Mouse (Mus musculus): ENCODE results near the gene Hoxd12. TPM values are rescaled to one million over a fixed set of nuclear protein-coding genes. Genes with fewer than 3 reads are reported as not detected.

Gene Hoxd12
- polyA plus RNA-seq, 1 experiment from 2014 or later, result 0.12 TPM

- Histone ChIP-seq H3K9me3 (ENCODE audit: control insufficient read depth) (no peaks in the 10 kb centered on the region), H3K27ac (ENCODE audit: low read depth, low read length) (no peak overlapping the region), H3K4me2 (replicated peaks; ENCODE audit: low read depth) (no peak overlapping the region), H3K36me3 (ENCODE audit: control insufficient read depth, insufficient read depth) (no peaks in the 10 kb centered on the region), H3K4me3 (ENCODE audit: low read depth, low read length) (no peak overlapping the region), H3K4me1 (replicated peaks; ENCODE audit: control insufficient read depth, insufficient read depth, low read length) (no peaks in the 10 kb centered on the region), H3K9ac (ENCODE audit: low read depth, low read length) (no peak overlapping the region), H3K27me3 (replicated peaks; ENCODE audit: control insufficient read depth, insufficient read depth, low read length) (peaks cover 94% of the 10 kb centered on the region)
- WGBS, result 22% methylated on average over 5 of the region's 5 CpGs
- ATAC-seq, result no peak
- no peak for TF ChIP-seq CTCF (IDR thresholded peaks at IDR 0.05; ENCODE audit: low read depth)
These were observed 34.9 kb downstream of the Hoxd12 start for GRCm38 (mm10) chr2:74709465-74710419.

DNA sequence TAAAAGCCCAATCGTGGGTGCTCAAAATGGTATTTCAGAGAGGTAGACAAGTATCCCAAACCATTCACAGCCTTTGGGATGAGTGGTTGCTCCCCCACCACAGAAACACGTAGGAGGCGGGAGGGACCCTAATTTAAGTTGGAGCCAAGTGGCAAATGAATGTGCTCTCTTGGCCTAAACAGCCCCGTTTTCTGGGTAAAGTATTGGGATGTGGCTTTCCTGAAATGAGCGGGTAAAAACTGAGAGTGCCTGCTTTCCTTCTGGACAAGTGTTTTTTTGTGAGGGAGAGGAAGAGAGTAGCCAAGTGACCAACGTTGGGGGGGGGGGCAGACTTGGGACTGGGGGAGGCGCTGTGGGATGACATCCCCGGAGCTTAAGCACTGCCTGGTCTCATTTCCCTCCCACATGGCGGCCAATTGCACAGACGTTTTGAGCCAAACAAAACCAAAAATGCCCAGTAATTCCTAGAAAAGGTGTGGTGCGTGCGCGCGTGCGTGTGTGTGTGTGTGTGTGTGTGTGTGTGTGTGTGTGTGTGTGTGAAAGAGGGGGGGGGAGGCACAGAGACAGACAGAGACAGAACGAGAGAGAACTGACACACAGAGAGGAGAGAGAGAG, 36.2 kb downstream of the Hoxd12 start:
- H3K27me3 ChIP-seq (replicated peaks; ENCODE audit: control insufficient read depth, insufficient read depth, low read length), result peaks cover 94% of the 10 kb centered on the region
- no peaks in the 10 kb centered on the region for H3K4me1 ChIP-seq (replicated peaks; ENCODE audit: control insufficient read depth, insufficient read depth, low read length)
- peak overlapping the region; percentile 65 for H3K4me3 ChIP-seq (ENCODE audit: low read depth, low read length)
- no peak overlapping the region for H3K9ac ChIP-seq (ENCODE audit: low read depth, low read length)
- H3K27ac ChIP-seq (ENCODE audit: low read depth, low read length), result no peak overlapping the region
- H3K9me3 ChIP-seq (ENCODE audit: control insufficient read depth), result no peaks in the 10 kb centered on the region
- no peak for TF ChIP-seq CTCF (IDR thresholded peaks at IDR 0.05; ENCODE audit: low read depth)
- WGBS, result 4% methylated on average over 16 of the region's 16 CpGs
- H3K36me3 ChIP-seq (ENCODE audit: control insufficient read depth, insufficient read depth), result no peaks in the 10 kb centered on the region
- no peak for ATAC-seq
- peak overlapping the region; percentile 70 for H3K4me2 ChIP-seq (replicated peaks; ENCODE audit: low read depth)

- Histone ChIP-seq H3K4me1 (replicated peaks; ENCODE audit: control insufficient read depth, insufficient read depth, low read length) (no peaks in the 10 kb centered on the region), H3K4me3 (ENCODE audit: low read depth, low read length) (peak within 1 kb of the TSS; percentile 65), H3K27me3 (replicated peaks; ENCODE audit: control insufficient read depth, insufficient read depth, low read length) (peaks cover 88% of the 10 kb centered on the region), H3K27ac (ENCODE audit: low read depth, low read length) (peak within 1 kb of the TSS; percentile 66), H3K9ac (ENCODE audit: low read depth, low read length) (peak within 1 kb of the TSS; percentile 70), H3K4me2 (replicated peaks; ENCODE audit: low read depth) (peak within 1 kb of the TSS; percentile 70), H3K36me3 (ENCODE audit: control insufficient read depth, insufficient read depth) (no peaks in the 10 kb centered on the region), H3K9me3 (ENCODE audit: control insufficient read depth) (no peaks in the 10 kb centered on the region)
- ATAC-seq, result peak; percentile 39
- TF ChIP-seq CTCF (IDR thresholded peaks at IDR 0.05; ENCODE audit: low read depth), result no peak
- WGBS, result under 1% methylated on average over 65 of the region's 65 CpGs
These were observed 37.2 kb downstream of the Hoxd12 start, which contains the start of the genes Hoxd3 and Hoxd4 for GRCm38 (mm10) chr2:74711721-74712621. Gene Hoxd3 (plus strand): TSS chr2:74711927. Gene Hoxd4 (plus strand): TSS chr2:74711929.

DNA sequence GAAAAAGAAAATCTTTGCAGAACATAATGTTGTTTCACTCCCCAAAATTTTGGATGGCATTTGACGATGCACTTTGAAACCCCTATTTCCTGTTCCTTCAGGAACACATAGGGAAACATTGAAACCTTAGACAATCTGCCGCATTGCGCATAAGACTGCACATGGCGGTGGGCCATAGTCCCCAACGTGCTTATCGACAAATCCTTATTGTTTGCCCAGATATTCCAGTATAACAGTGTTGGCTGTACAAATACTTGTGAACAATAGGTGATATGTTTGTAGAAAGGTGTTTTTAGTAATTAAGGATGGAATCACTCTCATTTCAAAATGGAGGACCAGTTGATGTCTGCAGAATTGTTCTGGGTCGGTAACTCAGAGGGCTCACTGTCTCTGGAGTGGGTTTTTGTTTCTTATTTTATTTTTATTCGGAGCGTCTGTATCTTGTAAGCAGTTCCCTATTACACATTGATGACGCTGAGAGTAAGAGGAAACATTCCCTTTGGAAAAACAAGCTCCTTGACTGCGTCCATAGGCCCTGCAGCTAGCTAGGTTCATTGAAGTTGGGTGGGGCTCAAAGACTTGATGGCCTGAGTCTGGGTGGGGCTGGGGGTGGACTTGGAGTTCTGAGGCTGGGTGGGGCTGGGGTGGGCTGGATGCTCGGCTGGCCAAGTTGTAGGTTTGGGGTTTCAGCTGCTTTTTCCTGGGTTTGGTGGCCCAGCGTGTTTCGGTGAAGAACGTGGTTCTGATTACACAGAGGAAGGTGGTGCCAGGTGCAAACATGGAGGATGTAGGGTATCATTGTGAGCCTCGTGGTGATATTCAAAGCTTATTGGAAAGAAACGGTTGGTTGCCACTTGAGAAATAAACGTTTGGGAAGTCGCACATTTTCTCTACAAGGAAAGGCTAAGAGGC, 38.7 kb downstream of the Hoxd12 start:
- H3K27ac ChIP-seq (ENCODE audit: low read depth, low read length), result no peak overlapping the region
- no peak for TF ChIP-seq CTCF (IDR thresholded peaks at IDR 0.05; ENCODE audit: low read depth)
- H3K9me3 ChIP-seq (ENCODE audit: control insufficient read depth), result no peaks in the 10 kb centered on the region
- 20% methylated on average over 19 of the region's 19 CpGs for WGBS
- H3K4me3 ChIP-seq (ENCODE audit: low read depth, low read length), result peak overlapping the region; percentile 65
- no peaks in the 10 kb centered on the region for H3K36me3 ChIP-seq (ENCODE audit: control insufficient read depth, insufficient read depth)
- no peak overlapping the region for H3K9ac ChIP-seq (ENCODE audit: low read depth, low read length)
- H3K4me1 ChIP-seq (replicated peaks; ENCODE audit: control insufficient read depth, insufficient read depth, low read length), result no peaks in the 10 kb centered on the region
- ATAC-seq, result no peak
- H3K4me2 ChIP-seq (replicated peaks; ENCODE audit: low read depth), result peak overlapping the region; percentile 70
- peaks cover 76% of the 10 kb centered on the region for H3K27me3 ChIP-seq (replicated peaks; ENCODE audit: control insufficient read depth, insufficient read depth, low read length)

DNA sequence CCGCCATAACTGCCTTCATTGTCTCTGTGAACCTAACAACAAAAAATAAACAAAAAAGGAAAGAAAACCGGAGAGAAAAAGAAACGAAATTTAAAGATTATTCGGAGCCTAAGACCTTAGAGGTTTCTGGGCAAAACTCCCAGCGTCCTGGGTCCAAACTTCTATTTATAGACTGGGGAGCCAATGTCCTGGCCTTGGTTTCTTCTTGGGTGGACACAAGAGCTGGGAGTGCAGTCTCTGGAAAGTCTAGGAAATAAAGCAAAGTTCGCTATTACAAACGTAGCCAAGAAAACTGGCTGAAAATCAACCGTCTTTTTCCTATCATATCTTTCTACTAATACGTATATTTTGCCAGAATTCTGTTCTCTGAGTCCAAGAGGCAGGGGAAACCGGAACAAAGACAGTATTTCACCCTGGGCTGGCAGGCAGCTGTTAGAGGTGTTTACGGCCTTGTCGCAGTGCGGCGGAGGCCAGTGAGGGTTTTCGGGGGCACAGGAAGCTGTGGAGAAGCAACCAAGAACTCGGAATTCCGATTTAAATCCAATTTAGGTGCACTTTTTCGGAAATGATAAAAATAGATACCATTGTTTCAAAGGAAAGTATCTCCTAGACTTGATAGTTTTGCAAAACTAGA, 39.5 kb downstream of the Hoxd12 start:
- 20% methylated on average over 18 of the region's 18 CpGs for WGBS
- ATAC-seq, result no peak
- no peak overlapping the region for H3K27ac ChIP-seq (ENCODE audit: low read depth, low read length)
- peak overlapping the region; percentile 70 for H3K4me2 ChIP-seq (replicated peaks; ENCODE audit: low read depth)
- no peaks in the 10 kb centered on the region for H3K4me1 ChIP-seq (replicated peaks; ENCODE audit: control insufficient read depth, insufficient read depth, low read length)
- H3K9ac ChIP-seq (ENCODE audit: low read depth, low read length), result no peak overlapping the region
- no peak overlapping the region for H3K4me3 ChIP-seq (ENCODE audit: low read depth, low read length)
- no peaks in the 10 kb centered on the region for H3K36me3 ChIP-seq (ENCODE audit: control insufficient read depth, insufficient read depth)
- TF ChIP-seq CTCF (IDR thresholded peaks at IDR 0.05; ENCODE audit: low read depth), result no peak
- peaks cover 73% of the 10 kb centered on the region for H3K27me3 ChIP-seq (replicated peaks; ENCODE audit: control insufficient read depth, insufficient read depth, low read length)
- no peaks in the 10 kb centered on the region for H3K9me3 ChIP-seq (ENCODE audit: control insufficient read depth)
